Mouse (Mus musculus): ENCODE data around the gene Entpd7. TPM values are rescaled to one million over a fixed set of nuclear protein-coding genes. Genes with fewer than 3 reads are reported as not detected.

The Entpd7 gene
- polyA plus RNA-seq, 1 experiment from 2014 or later: 12.7 TPM

DNA sequence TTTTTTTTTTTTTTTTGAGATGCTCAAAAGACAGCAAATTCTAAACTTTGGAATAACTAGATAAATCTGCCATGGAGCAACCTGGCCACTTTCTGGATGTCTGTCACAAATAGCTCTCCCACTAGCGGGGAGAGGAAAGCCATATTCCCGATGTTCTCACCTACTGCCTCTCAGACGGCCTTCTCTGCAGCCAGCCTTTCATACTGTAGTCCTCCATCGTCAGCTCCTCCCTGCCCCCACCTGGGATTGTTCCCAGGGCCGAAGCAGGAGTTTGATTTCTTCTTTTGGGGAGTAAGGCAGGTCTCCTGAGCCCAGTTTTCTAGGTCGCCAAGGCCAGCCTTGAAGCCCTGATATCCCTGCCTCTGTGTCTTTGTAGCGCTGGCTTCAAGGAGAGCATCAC lies 41.7 kb downstream of the Entpd7 start:
- no peak overlapping the region for H3K27ac ChIP-seq
- no peak overlapping the region for H3K4me3 ChIP-seq
- no peak overlapping the region for H3K4me2 ChIP-seq
- no peak overlapping the region for H3K9ac ChIP-seq
- H3K4me1 ChIP-seq: no peaks in the 10 kb centered on the region
- H3K9me3 ChIP-seq: no peaks in the 10 kb centered on the region
- 58% methylated on average over 7 of the region's 7 CpGs for WGBS
- peaks cover 35% of the 10 kb centered on the region for H3K36me3 ChIP-seq
- ATAC-seq (ENCODE audit: borderline replicate concordance, extremely low read depth, low FRiP score, low TSS enrichment): no peak
- no peaks in the 10 kb centered on the region for H3K27me3 ChIP-seq

DNA sequence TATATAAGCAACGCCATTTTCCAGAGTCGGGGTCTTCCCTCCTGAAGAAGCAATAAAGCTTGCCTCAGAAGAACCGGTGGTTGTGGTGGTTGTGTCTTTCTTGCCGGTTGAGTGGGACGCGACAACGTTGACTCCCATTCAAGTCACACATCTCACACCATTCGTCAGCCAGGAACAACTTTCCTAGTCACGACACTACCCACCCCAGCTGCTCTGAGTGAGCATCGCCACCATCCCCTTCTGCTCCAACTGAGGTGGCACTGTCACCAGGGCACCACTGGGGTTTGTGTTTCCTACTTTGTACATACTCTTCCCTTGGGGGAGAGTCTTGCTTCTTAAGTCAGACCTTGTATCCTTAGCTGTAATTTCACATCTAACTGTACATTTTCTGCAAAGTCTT lies 48.9 kb downstream of the Entpd7 start:
- H3K4me2 ChIP-seq: no peak overlapping the region
- peaks cover 73% of the 10 kb centered on the region for H3K36me3 ChIP-seq
- WGBS: 92% methylated on average over 10 of the region's 10 CpGs

DNA sequence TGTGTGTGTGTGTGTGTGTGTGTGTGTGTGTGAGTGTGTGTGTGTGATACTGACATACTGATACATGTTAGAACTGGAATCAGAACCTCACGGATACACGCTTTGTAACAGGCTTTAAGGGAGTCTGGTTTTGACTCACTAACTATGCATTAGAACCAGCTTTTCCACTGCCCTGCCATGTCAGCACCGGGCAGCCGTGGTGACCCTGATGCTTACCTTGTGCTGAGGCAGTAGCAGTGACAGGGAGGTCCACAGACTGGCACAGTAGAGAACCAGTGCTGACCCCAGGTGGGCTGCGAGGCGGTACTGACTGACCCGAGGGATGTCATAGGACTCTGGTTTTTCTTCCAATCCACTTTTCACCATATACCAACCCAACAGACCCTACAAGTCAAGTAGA lies 53.9 kb downstream of the Entpd7 start:
- 94% methylated on average over 7 of the region's 7 CpGs for WGBS
- ATAC-seq (ENCODE audit: borderline replicate concordance, extremely low read depth, low FRiP score, low TSS enrichment): no peak
- Histone ChIP-seq H3K27ac (no peak overlapping the region), H3K4me3 (no peak overlapping the region), H3K27me3 (no peaks in the 10 kb centered on the region), H3K9me3 (no peaks in the 10 kb centered on the region), H3K4me1 (no peaks in the 10 kb centered on the region), H3K9ac (no peak overlapping the region), H3K36me3 (peaks cover 81% of the 10 kb centered on the region), H3K4me2 (no peak overlapping the region)

More for the DNA sequence above, 48.9 kb downstream of the Entpd7 start:
- Histone ChIP-seq H3K27ac (no peak overlapping the region), H3K4me1 (no peaks in the 10 kb centered on the region), H3K9ac (no peak overlapping the region), H3K27me3 (no peaks in the 10 kb centered on the region), H3K9me3 (no peaks in the 10 kb centered on the region), H3K4me3 (no peak overlapping the region)
- no peak for ATAC-seq (ENCODE audit: borderline replicate concordance, extremely low read depth, low FRiP score, low TSS enrichment)

DNA sequence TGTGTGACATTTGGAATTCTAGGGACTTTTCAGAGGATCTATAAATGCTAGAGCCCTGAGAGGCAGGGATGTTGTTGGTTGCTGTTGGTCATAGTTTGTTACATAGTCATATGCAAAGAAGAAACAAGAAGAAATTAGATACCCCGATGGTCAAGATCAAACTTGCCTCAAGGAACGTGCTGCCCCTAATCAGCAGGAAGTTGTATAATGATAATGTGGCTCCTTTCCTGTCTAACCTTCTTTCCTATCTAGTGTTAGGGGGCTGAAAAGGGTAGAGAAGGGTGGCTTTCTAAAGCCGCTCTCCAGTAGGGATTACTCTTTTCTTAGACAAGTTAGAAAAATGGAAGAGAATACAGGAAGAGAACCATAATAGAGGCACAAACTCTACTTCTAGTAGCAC lies 56.3 kb downstream of the Entpd7 start:
- Histone ChIP-seq H3K4me3 (no peak overlapping the region), H3K27me3 (no peaks in the 10 kb centered on the region), H3K27ac (no peak overlapping the region), H3K4me1 (no peaks in the 10 kb centered on the region), H3K9ac (no peak overlapping the region), H3K4me2 (no peak overlapping the region), H3K9me3 (no peaks in the 10 kb centered on the region), H3K36me3 (peaks cover 77% of the 10 kb centered on the region)
- WGBS: 87% methylated on average over 3 of the region's 3 CpGs
- ATAC-seq (ENCODE audit: borderline replicate concordance, extremely low read depth, low FRiP score, low TSS enrichment): no peak

DNA sequence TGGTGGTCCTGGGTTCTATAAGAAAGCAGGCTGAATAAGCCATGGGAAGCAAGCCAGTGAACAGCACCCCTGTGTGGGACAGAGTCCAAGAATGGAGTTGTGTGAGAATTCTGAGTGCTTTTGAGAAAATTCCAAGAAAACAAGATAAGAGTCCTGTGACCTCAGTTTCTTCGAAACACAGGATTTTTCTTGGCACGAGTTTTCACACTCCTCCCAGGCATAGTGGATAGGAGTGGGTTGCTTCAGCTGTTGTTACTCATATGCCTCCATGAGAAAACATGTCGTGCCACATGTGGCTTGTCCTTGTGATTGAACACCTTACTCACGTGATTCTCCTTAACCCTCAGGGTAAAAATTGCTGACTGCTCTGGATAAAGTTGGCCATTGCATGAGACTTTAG lies 58.4 kb downstream of the Entpd7 start:
- no peak overlapping the region for H3K4me3 ChIP-seq
- H3K27me3 ChIP-seq: no peaks in the 10 kb centered on the region
- ATAC-seq (ENCODE audit: borderline replicate concordance, extremely low read depth, low FRiP score, low TSS enrichment): no peak
- no peak overlapping the region for H3K9ac ChIP-seq
- H3K36me3 ChIP-seq: peaks cover 61% of the 10 kb centered on the region
- H3K27ac ChIP-seq: no peak overlapping the region
- no peaks in the 10 kb centered on the region for H3K4me1 ChIP-seq
- H3K4me2 ChIP-seq: no peak overlapping the region
- WGBS: 63% methylated on average over 4 of the region's 4 CpGs
- no peaks in the 10 kb centered on the region for H3K9me3 ChIP-seq

DNA sequence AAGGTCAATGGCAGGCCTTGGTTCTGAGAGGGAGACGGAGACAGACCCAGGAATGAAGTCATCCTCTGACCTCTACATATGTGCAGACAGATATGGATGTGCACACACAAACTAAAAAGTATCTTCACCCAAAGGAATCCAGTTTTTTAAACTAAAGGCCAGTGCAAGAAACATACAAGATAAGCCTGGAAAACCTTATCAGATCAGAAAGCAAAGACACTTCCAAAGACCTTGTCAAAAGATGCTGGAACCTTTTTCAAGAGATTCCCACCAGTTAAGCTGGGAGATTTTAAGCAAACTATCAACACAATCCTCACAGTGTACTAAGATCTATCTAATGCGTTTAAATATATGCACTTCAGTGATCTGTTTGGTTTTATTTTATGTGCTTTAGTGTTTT lies 60.5 kb downstream of the Entpd7 start:
- Histone ChIP-seq H3K4me1 (no peaks in the 10 kb centered on the region), H3K9me3 (no peaks in the 10 kb centered on the region), H3K4me2 (no peak overlapping the region), H3K9ac (no peak overlapping the region), H3K36me3 (peaks cover 44% of the 10 kb centered on the region), H3K27ac (no peak overlapping the region), H3K4me3 (no peak overlapping the region), H3K27me3 (no peaks in the 10 kb centered on the region)
- 93% methylated on average over 2 of the region's 2 CpGs for WGBS
- no peak for ATAC-seq (ENCODE audit: borderline replicate concordance, extremely low read depth, low FRiP score, low TSS enrichment)

DNA sequence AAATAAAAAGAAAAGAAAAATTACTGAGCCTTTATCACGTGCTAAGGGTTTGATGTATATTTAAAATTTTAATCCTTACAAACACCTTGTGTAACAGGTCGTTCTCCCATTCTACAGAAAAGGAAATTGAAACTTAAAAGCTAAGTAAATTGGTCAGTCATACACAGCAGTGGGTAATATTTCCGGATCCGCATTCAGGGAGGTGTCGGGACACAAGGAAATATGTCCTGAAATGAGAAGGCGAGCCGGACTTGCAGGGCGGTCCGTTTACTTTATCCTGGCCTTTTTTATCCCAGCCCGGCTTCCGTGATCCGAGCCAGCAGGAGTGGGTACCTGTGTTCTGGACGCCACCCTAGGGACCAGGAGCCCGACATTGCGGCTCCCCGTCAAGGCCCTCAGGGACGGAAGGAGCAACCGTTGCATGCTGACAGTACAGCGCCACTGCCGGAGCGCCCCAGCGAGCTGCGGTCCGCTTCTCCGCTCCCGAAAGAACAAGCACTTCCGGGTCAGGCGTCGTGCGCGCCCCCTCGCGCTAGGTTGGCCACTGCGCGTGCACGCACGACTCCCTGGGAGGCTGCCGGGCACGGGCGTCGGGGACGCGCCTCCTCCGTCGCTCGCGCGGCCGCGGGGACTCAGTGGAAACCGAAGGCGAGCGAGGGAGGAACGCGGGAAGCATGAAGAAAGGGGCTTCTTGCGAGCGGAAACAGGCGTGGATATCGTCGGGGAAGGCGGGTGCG lies 63.2 kb downstream of the Entpd7 start, which contains the start of the genes Cutc and Cox15:
TSS of gene Cutc (plus strand) at position 508 of the 737 bp plus-strand sequence.
TSS of gene Cox15 (minus strand) at position 512 of the 737 bp plus-strand sequence.
- Histone ChIP-seq H3K27ac (peak within 1 kb of the TSS; percentile 99), H3K4me2 (peak within 1 kb of the TSS; percentile 56), H3K9ac (peak within 1 kb of the TSS; percentile 77), H3K4me1 (no peaks in the 10 kb centered on the region), H3K9me3 (no peaks in the 10 kb centered on the region), H3K27me3 (no peaks in the 10 kb centered on the region), H3K36me3 (peaks cover 23% of the 10 kb centered on the region), H3K4me3 (peak within 1 kb of the TSS; percentile 74)
- under 1% methylated on average over 62 of the region's 62 CpGs for WGBS
- peak; percentile 91 for ATAC-seq (ENCODE audit: borderline replicate concordance, extremely low read depth, low FRiP score, low TSS enrichment)

DNA sequence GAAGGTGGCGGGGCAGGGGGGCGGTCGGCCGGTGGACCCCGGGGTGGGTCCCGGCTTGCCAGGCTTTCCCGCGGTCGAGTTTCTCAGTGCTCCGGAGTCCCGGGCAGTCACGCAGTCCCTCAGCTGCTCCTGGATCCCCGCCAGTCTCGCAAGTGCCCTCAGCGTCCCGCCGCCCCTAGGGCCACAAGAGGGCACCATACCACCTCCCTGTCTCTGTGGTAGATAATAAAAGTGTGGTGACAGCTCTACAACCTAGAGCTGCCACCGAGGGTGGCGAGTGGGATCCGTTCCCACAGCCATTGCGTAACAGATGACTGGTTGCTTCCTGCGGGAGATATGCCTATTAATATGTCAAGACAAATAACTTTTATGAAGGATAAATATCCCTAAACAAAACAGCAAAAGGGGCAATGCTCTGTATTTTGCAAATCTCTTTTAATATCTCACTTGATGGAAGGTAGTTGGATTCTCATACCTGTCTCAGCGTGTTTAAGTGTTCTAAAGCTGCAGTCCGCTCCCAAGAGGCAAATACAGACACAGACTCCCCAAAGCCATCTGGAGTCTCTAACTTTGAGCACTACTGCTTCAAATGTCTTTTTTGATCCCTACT lies 63.9 kb downstream of the Entpd7 start:
- Histone ChIP-seq H3K9ac (peak overlapping the region; percentile 77), H3K4me1 (no peaks in the 10 kb centered on the region), H3K27ac (peak overlapping the region; percentile 99), H3K9me3 (no peaks in the 10 kb centered on the region), H3K27me3 (no peaks in the 10 kb centered on the region), H3K4me3 (peak overlapping the region; percentile 74), H3K4me2 (peak overlapping the region; percentile 56), H3K36me3 (peaks cover 16% of the 10 kb centered on the region)
- ATAC-seq (ENCODE audit: borderline replicate concordance, extremely low read depth, low FRiP score, low TSS enrichment): peak; percentile 90
- WGBS: under 1% methylated on average over 24 of the region's 24 CpGs

DNA sequence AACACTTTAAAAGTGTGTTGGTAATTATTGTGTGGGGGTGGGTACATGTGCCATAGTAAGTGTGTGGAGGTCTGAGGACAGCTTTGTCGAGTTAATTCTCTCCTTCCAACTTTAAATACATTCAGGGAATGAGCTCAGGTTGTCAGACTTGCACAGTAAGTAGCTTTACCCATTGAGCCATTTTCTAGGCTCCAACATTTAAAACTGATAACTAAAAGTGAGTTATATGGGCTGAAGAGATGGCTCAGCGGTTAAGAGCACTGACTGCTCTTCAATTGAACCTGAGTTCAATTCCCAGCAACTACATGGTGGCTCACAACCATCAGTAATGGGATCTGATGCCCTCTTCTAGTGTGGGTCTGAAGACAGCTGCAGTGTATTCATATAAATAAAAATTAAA lies 64.8 kb downstream of the Entpd7 start:
- no peak overlapping the region for H3K9ac ChIP-seq
- no peak overlapping the region for H3K4me3 ChIP-seq
- H3K27me3 ChIP-seq: no peaks in the 10 kb centered on the region
- no peak overlapping the region for H3K4me2 ChIP-seq
- 76% methylated on average over 2 of the region's 2 CpGs for WGBS
- no peak overlapping the region for H3K27ac ChIP-seq
- peaks cover 8% of the 10 kb centered on the region for H3K36me3 ChIP-seq
- no peak for ATAC-seq (ENCODE audit: borderline replicate concordance, extremely low read depth, low FRiP score, low TSS enrichment)
- no peaks in the 10 kb centered on the region for H3K4me1 ChIP-seq
- no peaks in the 10 kb centered on the region for H3K9me3 ChIP-seq

DNA sequence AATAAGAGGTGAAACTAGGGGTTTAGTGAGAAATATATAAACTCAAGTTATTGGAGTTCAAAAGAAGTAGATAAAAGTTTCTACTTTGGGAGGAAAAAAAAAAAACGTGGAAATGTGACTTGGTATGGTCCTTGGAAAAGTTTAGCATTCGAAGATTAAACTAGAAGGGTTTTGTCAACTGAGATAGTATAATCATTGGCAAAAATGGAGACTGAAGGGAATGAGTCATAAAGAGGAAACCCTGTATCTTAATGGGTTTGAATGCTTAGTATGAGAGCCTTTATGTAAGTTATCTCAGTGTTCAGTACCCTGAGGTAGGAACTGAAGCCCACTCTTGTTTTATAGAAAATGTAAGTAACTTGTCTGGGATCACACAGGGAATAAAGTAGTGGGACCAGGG lies 65.4 kb downstream of the Entpd7 start:
- peaks cover 6% of the 10 kb centered on the region for H3K36me3 ChIP-seq
- no peak overlapping the region for H3K4me2 ChIP-seq
- no peaks in the 10 kb centered on the region for H3K4me1 ChIP-seq
- no peak overlapping the region for H3K4me3 ChIP-seq
- no peaks in the 10 kb centered on the region for H3K27me3 ChIP-seq
- no peak overlapping the region for H3K27ac ChIP-seq
- 65% methylated on average over 2 of the region's 2 CpGs for WGBS
- H3K9ac ChIP-seq: no peak overlapping the region
- H3K9me3 ChIP-seq: no peaks in the 10 kb centered on the region
- no peak for ATAC-seq (ENCODE audit: borderline replicate concordance, extremely low read depth, low FRiP score, low TSS enrichment)

DNA sequence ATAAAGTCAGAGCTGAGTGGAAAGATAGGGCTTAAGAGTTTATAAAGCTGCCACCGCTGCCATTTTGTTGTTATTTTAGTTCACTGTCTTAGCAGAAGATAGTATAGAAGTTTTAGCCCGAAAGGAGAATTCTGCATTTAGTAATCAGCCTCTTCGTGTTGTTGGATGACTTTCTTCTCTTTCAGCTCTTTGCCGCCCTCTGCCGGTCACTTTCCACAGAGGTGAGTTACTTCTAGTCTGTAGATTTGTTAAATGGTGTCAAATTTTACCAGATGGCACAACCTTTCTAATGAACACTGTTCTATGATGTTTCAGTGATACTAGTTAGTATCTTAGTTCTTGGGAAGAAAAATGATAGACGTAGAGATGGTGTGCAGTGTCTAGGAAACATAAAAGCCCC lies 71.0 kb downstream of the Entpd7 start:
- Histone ChIP-seq H3K36me3 (no peaks in the 10 kb centered on the region), H3K27me3 (no peaks in the 10 kb centered on the region), H3K4me3 (no peak overlapping the region), H3K9me3 (no peaks in the 10 kb centered on the region), H3K4me2 (no peak overlapping the region), H3K27ac (no peak overlapping the region), H3K9ac (no peak overlapping the region), H3K4me1 (no peaks in the 10 kb centered on the region)
- 17% methylated on average over 6 of the region's 6 CpGs for WGBS
- no peak for ATAC-seq (ENCODE audit: borderline replicate concordance, extremely low read depth, low FRiP score, low TSS enrichment)

DNA sequence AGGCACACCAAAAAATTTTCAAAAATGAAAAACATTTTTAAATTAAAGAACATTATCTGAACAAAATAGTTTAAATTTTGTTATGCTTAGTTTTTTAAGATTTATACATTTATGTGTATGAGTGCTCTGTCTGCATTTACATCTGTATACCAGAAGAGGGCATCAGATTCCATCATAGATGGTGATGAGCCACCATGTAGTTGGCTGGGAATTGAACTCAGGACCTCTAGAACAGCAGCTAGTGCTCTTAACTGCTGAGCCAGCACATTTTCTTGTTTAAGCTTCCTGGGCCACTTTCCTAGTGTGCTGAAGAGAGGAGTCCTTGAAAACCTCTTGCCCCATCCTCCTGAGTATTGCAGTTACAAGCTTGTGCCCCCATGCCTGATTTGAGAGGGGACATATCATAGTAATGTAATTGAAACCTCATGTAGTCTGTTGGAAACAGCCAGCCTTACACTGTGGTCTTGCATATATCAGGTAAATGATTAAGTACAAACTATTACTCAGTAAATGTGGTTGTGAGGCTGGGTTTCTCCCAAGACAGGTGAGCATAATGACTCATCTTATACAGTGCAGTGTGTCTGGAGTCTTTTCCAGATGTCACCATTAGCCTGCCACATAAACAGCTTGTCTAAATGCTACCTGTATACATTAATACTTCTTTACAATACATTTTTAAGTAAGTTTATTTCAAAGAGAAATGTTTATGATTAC lies 72.2 kb downstream of the Entpd7 start:
- Histone ChIP-seq H3K9me3 (no peaks in the 10 kb centered on the region), H3K27ac (no peak overlapping the region), H3K4me2 (no peak overlapping the region), H3K27me3 (no peaks in the 10 kb centered on the region), H3K36me3 (no peaks in the 10 kb centered on the region), H3K4me1 (no peaks in the 10 kb centered on the region), H3K9ac (no peak overlapping the region), H3K4me3 (no peak overlapping the region)
- ATAC-seq (ENCODE audit: borderline replicate concordance, extremely low read depth, low FRiP score, low TSS enrichment): no peak
